Mouse (Mus musculus): ENCODE results near the gene Xrcc4.

The Xrcc4 gene

DNA sequence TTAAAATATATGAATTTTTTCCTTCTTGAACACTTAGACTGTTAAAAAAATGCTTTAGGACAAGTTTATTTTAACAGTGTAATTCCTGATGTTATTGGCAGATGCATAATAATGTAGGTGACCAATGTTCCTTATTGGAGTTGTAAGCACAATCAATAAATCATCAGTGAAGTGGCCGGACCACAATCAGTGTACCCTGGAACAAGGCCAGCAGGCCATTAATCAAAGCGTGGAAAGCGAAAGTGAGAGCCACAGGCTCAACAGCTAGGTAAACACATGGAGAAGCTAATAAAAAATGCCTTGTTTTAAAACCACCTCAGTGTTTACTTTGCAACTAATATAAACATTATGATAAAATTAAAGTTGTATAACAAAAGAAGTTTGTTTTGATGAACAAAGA, 159.9 kb downstream of the Xrcc4 start:
- no peak for DNase-seq

DNA sequence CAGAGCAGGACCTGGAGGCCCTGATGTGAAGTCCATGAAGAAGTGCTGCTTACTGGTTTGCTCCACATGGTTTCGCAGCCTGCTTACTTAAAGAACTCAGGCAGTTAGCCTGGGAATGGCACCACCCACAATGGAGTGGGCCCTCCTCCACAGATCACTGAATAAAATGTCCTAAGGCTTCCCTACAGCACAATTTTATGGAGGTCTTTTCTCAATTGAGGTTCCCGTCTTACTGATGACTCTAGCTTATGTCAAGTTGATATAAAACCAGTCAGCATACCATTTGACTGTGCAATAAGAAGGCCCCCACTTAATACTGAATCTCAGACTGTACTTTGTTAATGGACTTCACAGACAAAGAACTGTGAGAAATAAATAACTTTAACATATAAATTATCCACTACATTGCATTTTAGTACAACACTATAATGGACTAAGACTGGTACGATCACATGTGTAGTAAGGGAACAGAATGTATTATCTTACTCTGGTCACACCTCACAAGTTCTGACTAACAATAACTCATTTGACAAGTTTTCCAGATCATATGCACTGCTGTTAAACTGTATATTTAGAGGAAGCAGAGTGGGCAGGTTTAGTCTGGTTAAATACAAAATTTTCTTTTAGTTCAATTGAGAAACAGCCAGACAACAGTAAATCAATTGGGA, 170.5 kb downstream of the Xrcc4 start:
- DNase-seq = no peak

DNA sequence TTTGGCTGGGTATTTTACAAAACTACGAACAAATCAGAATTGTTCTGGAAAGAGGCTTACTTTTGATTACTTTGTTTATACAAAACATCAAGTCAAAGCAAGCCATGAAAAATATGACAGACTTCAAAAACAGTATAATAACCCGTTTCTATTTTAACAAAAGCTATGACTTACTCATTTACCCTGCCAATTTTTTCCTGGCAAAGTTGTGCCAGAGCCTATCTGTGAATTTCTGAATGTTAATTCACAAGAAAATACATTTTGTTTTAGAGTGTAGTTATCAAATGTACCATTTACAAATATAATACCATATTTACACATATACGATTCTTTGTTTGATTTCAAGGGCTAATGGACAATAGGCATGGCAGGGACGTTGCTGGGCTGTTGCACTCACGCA, 175.1 kb downstream of the Xrcc4 start:
- no peak for DNase-seq

DNA sequence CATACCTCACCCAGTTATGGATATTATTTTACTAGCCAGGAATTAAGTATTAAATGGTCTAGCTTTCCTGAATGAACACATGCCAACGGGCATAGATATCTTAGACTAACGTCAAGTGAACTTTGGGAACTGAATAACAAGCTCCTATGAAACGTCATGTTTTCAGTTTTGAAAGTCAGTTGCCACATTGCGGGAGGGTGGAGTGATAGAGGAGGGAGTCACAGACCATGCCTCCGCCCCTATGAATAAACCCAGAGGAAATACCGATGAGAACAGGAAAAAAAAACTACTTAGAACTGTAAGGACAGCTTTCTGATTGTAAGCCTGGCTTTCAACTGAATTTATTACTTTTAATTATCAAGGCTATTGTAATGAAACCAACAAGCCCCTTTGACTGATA, 175.5 kb downstream of the Xrcc4 start:
- DNase-seq = no peak

DNA sequence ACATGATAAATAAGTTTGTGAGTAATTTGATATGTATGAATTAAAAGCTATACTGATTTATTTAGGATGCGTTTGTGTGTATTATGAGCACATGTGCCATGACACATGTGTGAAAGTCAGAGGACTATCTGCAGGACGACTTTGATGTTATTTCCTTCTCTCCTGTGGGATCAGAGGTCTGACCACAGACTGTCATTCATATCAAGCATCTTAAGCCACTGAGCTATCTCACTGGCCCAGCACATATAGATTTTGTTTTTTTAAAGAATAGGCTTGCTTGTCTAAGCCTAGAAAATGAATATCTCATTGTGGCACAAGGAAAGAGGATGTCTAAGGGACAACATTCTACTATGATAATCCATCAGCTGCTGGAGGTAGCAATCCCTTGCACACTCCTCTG, 183.3 kb downstream of the Xrcc4 start:
- no peak for DNase-seq

DNA sequence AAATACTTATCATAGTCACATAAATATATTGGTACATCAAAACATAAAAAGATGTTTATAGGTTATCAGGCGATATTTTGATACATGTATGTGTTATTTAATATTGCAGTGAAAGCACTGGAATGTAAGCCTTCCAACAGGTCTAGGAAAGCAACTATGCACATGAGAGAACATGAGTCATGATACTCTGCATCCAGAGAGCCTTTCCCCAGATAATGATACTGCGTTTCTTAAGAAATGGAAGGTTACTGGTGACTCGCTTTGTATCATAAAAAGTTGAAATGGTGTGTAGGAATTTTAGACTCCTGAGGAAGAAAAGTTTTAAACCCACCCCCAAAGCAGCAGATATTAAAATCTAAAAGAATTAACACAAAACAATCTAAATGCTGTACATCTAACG, 190.3 kb downstream of the Xrcc4 start:
- no peak for DNase-seq

DNA sequence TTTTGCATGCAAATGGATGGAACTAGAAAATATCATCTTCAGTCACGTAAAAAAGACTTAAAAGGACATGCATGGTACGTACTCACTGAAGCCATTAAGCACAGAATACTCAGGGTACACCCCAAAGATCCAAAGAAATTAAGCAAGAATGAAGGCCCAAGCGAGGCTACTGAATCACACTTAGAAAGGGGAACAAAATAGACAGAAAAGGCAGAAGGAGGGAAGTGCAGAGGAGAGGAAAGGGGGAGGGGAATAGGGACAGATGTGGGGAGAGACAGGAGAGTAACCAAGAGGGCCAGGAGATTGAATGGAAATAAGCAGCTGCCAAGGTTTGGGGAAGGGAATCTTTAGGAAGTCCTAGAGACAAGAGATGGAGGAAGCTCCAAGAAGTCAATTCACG, 197.3 kb downstream of the Xrcc4 start:
- DNase-seq = no peak

DNA sequence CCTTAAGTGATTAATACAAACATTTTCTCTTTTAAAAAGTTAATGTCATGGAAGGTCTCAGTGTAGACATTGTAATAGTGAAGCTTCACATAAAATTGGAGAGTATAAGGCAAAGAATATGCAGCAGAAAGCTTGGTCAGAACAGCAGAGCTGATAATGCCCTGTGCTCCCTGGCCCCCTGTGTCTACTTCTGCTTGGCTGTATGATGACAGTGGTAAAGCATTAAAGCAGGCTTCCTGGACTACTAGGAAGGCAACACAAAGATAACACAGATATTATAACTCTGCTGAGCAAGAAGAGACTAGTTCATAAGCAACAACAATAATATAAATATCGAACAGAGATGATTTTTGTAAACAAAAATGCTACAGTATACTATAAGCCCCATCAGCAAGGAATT, 199.2 kb downstream of the Xrcc4 start:
- no peak for DNase-seq

DNA sequence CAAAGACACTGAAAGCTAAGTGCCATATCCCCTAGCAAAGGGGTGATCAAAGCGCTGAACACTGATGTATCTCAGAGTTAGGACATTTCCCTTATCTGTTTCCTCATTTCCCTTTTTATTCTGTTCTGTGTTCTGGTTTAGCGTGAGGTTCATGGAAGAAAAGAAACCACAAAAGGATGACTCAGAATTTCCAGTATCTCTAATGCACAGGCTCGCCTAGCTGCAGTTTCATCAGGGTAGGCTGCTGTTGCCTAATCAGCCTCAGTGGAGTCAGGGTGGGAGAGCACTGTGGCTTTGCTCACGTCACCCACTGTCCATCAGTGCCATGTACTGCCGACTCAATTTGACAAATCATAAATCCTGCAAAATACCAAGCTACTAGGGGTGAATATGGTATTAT, 200.3 kb downstream of the Xrcc4 start:
- DNase-seq = no peak

DNA sequence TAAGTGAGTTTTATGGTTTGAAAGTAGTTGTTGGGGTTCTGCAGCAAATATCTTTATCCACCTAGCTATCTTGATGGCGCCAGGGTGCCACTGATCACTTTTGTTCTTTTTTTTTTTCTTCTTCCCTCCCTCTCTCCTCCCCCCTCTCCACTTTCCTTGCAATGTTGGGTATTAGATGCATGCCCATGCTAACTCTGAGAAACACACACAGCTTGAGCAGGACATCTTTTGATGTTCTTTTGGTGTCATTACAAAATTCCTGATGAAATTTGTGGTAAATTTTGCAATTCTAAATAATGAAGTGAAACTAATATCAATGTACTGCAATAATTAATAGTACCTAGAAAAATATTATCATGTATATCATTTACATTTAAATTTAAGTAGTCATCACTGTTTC, 205.9 kb downstream of the Xrcc4 start:
- no peak for DNase-seq

DNA sequence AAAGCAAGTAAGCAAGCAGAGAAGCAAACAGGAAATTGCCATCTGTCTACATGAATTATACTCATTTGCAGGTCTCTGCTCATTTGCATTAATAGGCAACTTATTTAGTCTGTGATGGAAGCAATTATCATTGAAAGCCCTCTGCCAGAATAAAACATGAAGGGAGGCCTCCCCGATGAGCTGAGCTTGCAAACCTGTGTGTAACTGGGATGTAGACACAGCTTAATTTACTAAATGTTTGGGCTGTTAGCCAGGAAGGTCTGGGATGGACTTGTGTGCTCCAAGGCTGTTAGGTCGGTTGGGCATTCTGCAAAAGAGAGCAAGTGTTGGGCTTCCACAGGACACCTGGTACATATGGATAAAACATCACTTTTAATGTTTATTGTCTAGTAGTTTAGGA, 208.1 kb downstream of the Xrcc4 start:
- no peak for DNase-seq

DNA sequence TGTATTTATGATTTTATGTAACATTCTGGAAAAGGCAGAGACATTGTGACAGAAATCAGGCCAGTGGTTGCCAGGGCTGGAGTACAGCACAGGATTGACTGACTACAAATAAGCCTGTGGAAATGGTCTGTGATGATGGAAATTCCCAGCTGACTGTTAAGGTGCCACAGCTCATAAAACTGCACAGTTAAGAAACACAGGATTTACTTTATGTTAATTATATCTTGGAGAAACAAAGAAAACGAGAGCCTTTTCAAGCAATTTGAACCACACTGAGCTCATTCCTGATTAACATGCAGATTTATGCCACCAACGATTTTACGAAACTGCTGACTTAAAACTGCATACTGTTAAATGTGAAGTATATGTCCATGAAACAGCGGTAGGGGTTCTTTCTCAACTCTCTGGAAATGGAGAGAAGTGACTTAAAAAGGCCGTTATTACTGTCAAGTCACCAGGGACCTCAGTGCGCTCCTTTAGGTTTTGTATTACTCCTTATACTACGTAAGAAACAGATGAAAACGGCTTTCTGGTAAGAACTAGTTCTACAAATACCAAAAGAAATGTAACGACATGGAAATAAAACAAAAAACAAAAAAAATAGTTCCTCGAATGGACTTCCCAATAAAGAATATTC, 210.5 kb downstream of the Xrcc4 start:
- DNase-seq = no peak

DNA sequence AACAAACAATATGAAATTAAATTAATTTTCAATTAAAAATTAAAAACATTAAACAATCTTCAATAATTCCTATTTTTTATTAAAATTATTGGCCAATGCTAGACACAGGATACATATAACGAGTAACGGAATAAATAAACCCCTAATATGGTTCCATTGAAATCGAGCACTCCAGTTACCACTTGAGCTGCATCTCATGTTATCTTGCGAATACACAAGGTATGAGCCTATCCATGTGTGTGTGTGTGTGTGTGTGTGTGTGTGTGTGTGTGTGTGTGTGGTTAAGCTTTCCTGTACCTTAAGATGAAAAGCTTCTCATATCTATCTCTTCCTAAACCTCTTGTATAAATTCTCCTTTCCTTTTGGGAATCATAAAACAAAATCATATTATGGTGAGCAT, 213.9 kb downstream of the Xrcc4 start:
- DNase-seq = no peak

DNA sequence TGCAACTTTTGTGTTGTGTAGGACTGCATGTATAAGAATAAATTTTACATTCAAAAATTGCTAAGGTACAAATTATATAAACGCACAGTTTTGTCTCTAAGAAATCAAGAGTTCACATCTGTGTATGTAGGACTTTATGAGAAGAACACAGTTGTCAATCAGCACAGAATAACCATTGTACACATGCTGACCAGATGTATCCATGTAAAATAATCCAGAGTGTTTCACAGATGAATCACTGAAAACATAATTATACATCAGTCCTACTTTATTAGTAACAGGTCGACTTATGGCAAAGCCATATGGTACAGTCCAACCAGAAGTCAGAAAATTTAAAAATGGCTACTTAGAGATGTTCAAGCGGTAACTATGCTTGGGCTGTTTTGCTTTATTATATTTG, 216.7 kb downstream of the Xrcc4 start:
- DNase-seq = no peak

DNA sequence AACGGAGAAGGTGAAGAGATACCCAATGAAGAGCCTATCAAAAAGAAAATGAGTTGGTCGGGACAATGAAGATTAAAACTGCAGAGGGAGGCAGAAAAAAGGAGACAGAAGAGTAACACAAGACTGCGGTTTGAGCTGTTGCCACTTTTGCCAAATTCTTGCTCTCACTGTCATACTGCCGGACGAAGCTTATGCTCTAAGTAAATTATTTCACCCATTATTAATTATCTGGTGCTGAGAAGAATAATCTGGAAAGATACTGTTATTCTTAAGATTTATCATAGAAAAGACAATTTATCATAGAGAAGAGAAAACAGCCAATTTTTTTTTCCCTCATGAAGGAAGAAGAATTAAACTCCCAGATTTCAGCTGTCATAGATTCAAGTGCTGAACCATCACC, 235.3 kb downstream of the Xrcc4 start:
- no peak for DNase-seq

DNA sequence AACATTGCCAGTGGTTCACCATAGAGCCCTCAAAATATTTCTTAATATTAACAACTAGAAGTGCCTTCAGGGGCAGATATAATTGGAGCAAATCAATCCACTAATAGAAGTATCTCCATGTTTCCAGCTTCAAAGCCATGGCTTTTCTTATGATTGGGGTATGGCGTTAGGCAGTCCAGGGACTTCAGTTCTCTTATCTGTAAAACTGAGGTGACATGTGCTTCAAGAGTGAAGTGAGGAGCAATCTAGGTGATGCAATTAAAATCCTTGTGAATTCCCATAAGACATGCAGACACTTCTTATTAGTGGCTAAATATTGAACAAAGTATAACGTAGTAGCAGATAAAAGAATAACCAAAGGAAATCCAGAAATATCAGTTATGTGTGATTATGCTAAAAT, 238.7 kb downstream of the Xrcc4 start:
- no peak for DNase-seq

DNA sequence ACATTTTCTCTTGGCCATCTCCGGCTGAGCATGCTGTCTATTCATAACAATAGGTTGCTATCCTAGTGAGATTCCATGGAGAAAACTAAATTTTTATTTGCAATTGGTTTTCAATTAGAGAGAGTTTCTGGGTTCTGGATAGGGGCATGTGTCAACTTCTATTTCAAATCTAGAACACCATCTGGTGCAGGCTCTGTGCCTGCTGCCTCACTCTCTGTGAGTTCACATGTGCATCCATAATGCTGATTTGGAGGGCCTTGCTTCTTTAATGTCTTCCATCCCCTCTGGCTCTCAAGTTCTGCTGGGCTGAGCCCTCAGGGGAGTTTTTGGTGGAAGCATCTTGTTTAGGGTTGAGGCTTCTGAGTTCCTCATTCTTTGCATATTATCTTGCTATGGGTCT, 239.5 kb downstream of the Xrcc4 start:
- peak in 1 of 2 experiments; percentile 1 for DNase-seq

DNA sequence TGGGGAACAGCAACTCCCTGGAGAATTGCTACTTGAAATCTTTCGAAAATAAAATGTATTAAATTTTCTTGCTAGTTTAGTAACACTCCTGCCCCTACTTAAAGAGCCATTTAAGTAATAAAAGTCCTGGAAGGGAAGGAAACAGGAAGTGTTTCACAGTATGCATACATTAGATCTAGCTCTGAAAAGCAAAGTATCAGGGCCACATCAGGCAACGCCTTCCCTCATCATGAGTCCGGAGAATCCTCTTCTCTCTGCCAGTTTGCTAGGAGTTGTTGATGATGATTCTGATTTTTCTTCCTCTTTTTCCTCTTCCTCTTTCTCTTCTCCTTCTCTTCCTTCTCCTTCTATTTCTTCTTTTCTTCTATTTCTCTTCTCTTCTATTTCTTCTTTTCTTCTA, 250.8 kb downstream of the Xrcc4 start:
- no peak for DNase-seq

DNA sequence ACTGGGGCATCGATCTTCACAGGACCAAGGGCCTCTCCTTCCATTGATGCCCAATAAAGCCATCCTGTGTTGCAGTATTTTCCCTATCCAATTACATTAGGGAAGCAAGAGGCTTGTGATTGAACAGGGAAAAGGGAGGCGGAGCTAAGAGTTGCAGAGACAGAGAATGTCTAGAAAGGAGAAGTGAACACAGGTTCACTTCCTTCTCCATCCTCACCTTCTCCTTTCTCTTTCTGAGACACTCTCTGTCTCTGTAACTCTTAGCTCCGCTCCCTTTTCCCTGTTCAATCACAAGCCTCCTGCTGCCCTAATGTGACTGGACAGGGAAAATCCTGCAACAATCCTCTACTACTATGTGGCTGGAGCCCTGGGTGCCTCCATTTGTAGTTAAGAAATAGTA, 254.9 kb downstream of the Xrcc4 start:
- no peak for DNase-seq

DNA sequence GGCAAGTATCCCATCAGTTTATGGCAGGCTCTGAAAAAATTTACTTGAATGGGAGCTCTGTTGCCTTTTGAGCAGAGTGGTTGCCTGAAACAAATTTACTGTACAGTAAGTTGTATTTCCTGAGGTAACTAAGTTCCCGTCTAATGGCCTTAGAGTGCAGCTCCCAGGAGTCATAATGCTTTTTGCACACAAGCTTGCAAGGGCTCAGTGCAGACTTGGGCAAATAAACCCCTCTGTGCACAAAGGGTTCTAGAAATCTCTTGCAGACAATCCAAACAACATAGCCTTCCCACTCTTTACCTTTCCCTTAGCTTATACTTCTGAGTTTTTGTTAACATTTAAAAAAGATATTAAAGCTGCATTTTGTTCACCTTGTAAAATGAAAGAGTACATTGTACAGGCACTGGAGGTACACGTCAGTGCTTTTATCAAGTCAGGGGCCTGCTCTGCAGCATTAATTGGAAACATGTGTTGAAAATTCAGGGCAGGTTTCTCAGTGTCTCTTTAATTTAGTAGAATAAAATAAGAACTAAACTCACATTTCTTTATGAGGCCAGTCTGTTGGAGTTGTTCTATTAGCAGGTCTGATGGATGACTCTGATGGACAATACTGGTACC, 256.2 kb downstream of the Xrcc4 start:
- DNase-seq = no peak

DNA sequence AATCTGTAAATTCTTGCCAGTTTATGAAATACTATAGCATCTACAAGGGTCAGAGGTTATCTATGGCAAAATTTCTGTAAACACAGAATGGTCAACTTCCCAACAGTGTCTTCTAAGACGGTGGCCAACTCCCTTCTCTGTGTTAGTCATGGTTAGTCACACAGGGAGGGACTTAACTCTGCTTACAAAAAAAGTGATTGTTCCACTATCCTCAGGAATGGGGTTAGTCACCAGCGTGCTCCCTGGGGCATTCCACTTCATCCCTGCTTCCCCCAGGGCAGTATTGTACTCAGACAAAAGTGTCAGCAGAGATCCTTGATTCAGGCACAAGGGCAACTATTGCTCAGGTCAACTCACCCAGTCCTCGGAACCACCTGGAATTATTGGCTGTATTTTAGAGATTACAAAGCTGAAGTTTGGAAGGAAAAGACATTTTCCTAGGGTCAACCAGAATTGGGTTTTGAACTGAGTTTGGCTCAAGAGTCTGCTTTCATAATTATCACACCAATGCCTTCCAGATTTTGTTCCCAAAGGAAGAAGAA, 260.9 kb downstream of the Xrcc4 start:
- no peak for DNase-seq

DNA sequence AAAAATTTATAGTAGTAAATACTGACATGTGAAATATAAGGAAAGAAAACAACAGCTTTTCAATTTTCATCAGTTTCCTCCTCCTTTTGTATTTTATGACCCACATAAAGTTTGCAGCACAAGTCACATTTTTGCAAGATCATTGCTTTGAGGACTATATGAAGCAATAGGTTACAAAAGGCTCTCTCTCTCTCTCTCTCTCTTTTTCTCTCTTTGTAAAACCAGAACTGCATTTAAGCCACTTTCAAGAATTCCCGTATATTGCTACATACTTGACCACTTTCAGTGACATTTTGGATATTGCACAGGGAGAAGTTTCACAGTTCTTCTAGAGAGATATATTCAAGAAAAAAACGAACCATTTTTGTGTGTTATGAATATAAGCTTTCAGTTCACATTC, 261.6 kb downstream of the Xrcc4 start:
- DNase-seq = no peak

DNA sequence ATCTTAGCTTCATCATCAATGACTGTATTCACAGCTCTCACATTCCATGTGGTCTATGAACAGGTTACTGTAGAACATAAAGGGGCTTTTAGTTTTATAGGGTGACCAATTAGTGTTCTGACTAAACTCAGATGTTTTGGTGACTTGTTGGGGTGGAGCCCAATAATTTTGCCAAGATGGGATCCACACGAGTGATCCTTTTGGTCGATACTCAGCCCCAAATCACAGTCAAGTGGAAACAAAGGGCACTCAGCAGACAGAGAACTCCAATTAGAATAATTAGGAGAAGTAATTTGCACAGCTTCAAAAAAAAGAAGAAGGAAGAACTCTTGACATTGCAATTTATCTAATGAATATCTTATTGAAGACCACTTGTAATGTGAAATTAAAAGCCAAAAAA, 274.9 kb downstream of the Xrcc4 start:
- DNase-seq = no peak

DNA sequence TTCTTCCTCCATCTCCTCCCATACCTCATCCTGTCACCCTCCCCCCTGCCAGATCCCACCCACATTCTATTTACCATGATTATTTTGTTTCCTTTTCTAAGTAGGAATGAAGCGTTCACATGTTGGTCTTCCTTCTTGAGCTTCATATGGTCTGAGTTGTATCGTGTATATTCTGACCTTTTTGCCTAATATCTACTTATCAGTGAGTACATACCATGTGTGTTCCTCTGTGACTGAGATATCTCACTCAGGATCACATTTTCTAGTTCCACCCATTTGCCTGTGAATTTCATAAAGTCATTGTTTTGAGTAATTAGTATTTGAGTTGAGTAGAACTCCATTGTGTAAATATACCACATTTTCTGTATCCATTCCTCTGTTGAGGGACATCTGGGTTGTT, 277.2 kb downstream of the Xrcc4 start:
- no peak for DNase-seq

Measured in cerebellum, postnatal 36 days (tissue).